Mouse (Mus musculus) myocyte (in vitro differentiated cells): ENCODE data around the gene BC035947.

ENCODE experiments used
- MAX ChIP-seq: IDR thresholded peaks from one replicate; pipeline ENCODE4 v1.6.1; 2011; ENCODE audit warnings: low read depth, mild to moderate bottlenecking, control low read depth
- MYOG ChIP-seq, 3 experiments: IDR thresholded peaks; one replicate each; pipeline ENCODE4 v1.6.1; 2011; ENCODE audit warnings: control low read depth in 2 of 3, low read depth in 2 of 3, mild to moderate bottlenecking in 2 of 3; ENCODE audit not compliant: insufficient read length in 2 of 3, control insufficient read depth in 1 of 3, insufficient read depth in 1 of 3
- POLR2A ChIP-seq: IDR thresholded peaks from one replicate; pipeline ENCODE4 v1.6.1; 2011; ENCODE audit warnings: low read depth, mild to moderate bottlenecking, control low read depth, moderate library complexity; ENCODE audit not compliant: insufficient read length
- POLR2AphosphoS2 ChIP-seq: IDR thresholded peaks from one replicate; pipeline ENCODE4 v1.6.1; 2011; ENCODE audit warnings: low read depth, control low read depth; ENCODE audit not compliant: insufficient read length
- SRF ChIP-seq: IDR thresholded peaks from one replicate; pipeline ENCODE4 v1.6.1; 2011; ENCODE audit warnings: low read depth; ENCODE audit not compliant: control insufficient read depth, insufficient read length
- TCF12 ChIP-seq: IDR thresholded peaks from one replicate; pipeline ENCODE4 v1.6.1; 2011; ENCODE audit warnings: mild to moderate bottlenecking, control low read depth; ENCODE audit not compliant: poor library complexity, insufficient read depth, severe bottlenecking

DNA sequence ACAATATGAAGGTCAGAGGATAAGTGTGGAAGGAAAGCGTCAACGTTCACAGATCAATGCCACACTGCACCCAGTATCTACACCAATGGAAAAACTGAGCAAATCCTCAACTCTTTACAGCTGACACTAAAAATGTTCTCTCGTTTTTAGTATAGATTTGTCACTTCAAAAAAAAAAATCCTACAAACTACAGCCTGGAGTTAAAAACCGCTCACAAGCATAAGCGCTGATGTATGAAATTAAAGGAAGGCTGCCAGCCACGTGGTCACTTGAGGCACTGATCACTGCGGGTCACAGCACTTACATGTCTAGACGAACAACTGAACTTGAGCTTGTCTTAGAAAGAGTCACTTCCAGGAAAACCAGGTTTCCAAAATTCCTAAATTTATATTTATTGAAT is 58.1 kb downstream of the BC035947 start:
- TF ChIP-seq POLR2A (no peak), MYOG (IDR thresholded peaks at IDR 0.05; ENCODE audit: control insufficient read depth in 1 of 3, insufficient read depth in 1 of 3, insufficient read length in 2 of 3, low read depth in 2 of 3) (no peak), TCF12 (no peak), SRF (no peak), POLR2AphosphoS2 (no peak), MAX (no peak)
